Mouse (Mus musculus): ENCODE results near the gene Slc5a5. TPM values are rescaled to one million over a fixed set of nuclear protein-coding genes. Genes with fewer than 3 reads are reported as not detected.
A peak's percentile ranks its signal among the peaks of the same experiment; 100 is the strongest.

Slc5a5 gene
- polyA plus RNA-seq, 1 experiment, result 0.13 TPM

DNA sequence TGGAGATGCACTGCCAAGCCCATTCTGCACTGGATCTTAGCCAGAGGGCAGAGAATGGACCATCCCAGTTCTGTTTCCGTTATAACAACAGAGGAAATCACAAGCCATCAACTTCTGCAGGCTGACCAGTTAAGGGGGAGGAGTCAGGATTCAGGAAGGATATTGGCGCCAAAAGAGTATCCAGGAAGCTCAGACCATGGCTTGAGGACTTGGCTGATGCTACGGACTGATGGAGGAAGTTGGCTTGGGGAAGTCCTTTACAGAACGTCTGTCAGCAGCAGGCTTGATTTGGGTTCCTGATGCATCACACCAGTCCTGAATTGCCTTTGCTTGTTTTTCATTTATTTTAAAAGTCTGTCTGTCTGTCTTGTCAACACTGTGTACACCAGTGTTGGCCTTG, 12.0 kb upstream of the Slc5a5 start:
- Histone ChIP-seq H3K36me3 (replicated peaks; ENCODE audit: low read length) (peaks cover 5% of the 10 kb centered on the region), H3K27me3 (replicated peaks) (no peaks in the 10 kb centered on the region), H3K4me1 (peaks cover 52% of the 10 kb centered on the region), H3K4me3 (replicated peaks) (peak overlapping the region; percentile 71), H3K9me3 (no peaks in the 10 kb centered on the region)
- no peak for TF ChIP-seq FLI1 (IDR thresholded peaks at IDR 0.05; ENCODE audit: low read length)
- TF ChIP-seq GATA1 (IDR thresholded peaks at IDR 0.05; ENCODE audit: borderline replicate concordance, low read length), result no peak

GRCm38 (mm10) chr8:70903582-70903981, 11.0 kb upstream of the Slc5a5 start:
- H3K9me3 ChIP-seq, result no peaks in the 10 kb centered on the region
- TF ChIP-seq GATA1 (IDR thresholded peaks at IDR 0.05; ENCODE audit: borderline replicate concordance, low read length) (no peak), FLI1 (IDR thresholded peaks at IDR 0.05; ENCODE audit: low read length) (no peak)
- H3K27me3 ChIP-seq (replicated peaks), result no peaks in the 10 kb centered on the region
- peaks cover 57% of the 10 kb centered on the region for H3K4me1 ChIP-seq
- H3K36me3 ChIP-seq (replicated peaks; ENCODE audit: low read length), result no peaks in the 10 kb centered on the region
- no peak overlapping the region for H3K4me3 ChIP-seq (replicated peaks)

DNA sequence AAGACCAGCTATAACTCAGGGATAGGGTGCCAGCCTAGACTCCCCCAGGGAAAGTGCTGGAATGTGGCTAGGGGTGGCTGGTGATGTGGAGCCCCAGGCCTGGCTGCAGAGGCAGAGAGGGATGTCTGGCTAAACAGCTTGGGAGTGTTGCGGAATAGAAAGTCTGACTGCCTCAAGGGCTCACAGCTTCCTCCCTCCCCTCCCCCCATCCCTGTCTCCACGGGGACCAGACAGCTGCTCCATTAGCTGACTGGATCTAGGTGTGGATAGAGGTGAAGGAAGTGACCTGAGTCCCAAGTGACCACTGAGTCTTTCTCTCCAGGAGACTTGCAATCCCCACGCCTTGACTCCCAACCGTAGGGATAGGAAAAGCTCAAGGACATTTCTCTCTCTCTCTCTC, 10.6 kb upstream of the Slc5a5 start:
- H3K4me3 ChIP-seq (replicated peaks), result peak overlapping the region; percentile 1
- no peaks in the 10 kb centered on the region for H3K9me3 ChIP-seq
- H3K4me1 ChIP-seq, result peaks cover 62% of the 10 kb centered on the region
- no peaks in the 10 kb centered on the region for H3K27me3 ChIP-seq (replicated peaks)
- H3K36me3 ChIP-seq (replicated peaks; ENCODE audit: low read length), result no peaks in the 10 kb centered on the region
- TF ChIP-seq FLI1 (IDR thresholded peaks at IDR 0.05; ENCODE audit: low read length) (no peak), GATA1 (IDR thresholded peaks at IDR 0.05; ENCODE audit: borderline replicate concordance, low read length) (no peak)

DNA sequence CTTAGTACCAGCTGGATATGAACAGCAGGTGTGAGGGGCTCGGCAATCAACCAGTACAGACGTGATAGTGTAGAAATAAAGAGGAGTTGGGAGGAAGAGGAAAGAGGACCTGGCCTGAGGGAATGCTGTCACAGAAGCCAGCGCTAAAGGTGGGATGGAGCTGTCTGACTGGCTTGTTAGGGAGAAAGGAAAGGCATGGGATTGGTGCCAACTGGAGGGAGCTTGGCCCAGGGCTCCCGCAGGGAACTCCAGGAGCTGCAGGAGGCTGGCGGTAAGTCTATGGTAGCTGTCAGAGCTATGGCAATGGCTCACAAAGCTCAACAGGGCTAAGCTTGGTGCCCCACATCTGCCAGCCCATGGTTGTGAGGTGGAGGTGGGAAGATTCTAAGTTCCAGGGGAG, 9.7 kb upstream of the Slc5a5 start:
- H3K4me1 ChIP-seq, result peaks cover 59% of the 10 kb centered on the region

GRCm38 (mm10) chr8:70900872-70901387, 8.4 kb upstream of the Slc5a5 start:
- no peak overlapping the region for H3K4me3 ChIP-seq (replicated peaks)
- peaks cover 57% of the 10 kb centered on the region for H3K4me1 ChIP-seq
- peaks cover 5% of the 10 kb centered on the region for H3K36me3 ChIP-seq (replicated peaks; ENCODE audit: low read length)
- TF ChIP-seq FLI1 (IDR thresholded peaks at IDR 0.05; ENCODE audit: low read length) (no peak), GATA1 (IDR thresholded peaks at IDR 0.05; ENCODE audit: borderline replicate concordance, low read length) (no peak)
- no peaks in the 10 kb centered on the region for H3K27me3 ChIP-seq (replicated peaks)
- no peaks in the 10 kb centered on the region for H3K9me3 ChIP-seq

More for the DNA sequence above, 9.7 kb upstream of the Slc5a5 start:
- no peak for TF ChIP-seq FLI1 (IDR thresholded peaks at IDR 0.05; ENCODE audit: low read length)
- no peak for TF ChIP-seq GATA1 (IDR thresholded peaks at IDR 0.05; ENCODE audit: borderline replicate concordance, low read length)
- Histone ChIP-seq H3K27me3 (replicated peaks) (no peaks in the 10 kb centered on the region), H3K36me3 (replicated peaks; ENCODE audit: low read length) (no peaks in the 10 kb centered on the region), H3K4me3 (replicated peaks) (no peak overlapping the region), H3K9me3 (no peaks in the 10 kb centered on the region)

- peaks cover 22% of the 10 kb centered on the region for H3K36me3 ChIP-seq (replicated peaks; ENCODE audit: low read length)
- TF ChIP-seq GATA1 (IDR thresholded peaks at IDR 0.05; ENCODE audit: borderline replicate concordance, low read length), result no peak
- TF ChIP-seq FLI1 (IDR thresholded peaks at IDR 0.05; ENCODE audit: low read length), result no peak
- no peaks in the 10 kb centered on the region for H3K9me3 ChIP-seq
- H3K4me3 ChIP-seq (replicated peaks), result no peak overlapping the region
- H3K27me3 ChIP-seq (replicated peaks), result no peaks in the 10 kb centered on the region
- peaks cover 58% of the 10 kb centered on the region for H3K4me1 ChIP-seq
Observed at GRCm38 (mm10) chr8:70899226-70899625, 6.7 kb upstream of the Slc5a5 start.

DNA sequence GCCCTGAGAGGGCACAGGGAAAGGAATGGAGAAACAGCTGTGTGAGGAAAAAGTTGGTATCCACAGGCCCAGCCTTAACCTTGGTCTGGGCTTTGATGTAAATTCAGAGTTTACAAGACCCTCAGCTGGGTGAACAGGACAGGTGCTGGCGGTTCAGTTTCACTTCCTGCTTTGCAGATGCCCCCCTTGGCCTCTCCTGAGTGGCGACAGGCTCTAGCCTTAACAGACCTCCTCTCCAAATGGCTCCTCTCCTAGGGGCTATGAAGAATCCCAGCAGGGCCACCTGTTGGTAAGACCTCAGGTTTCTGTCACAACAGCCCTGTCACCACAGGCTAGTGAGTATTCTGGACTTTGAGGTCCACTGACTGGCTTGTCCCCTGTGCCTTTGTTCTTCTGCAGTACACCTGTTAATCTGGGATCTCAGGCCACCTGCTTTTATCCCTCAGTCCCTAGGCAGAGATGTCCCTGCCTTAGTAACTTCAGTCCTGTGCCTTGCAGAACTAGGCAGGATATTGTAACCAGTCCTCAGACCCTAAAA, 6.2 kb upstream of the Slc5a5 start:
- H3K36me3 ChIP-seq (replicated peaks; ENCODE audit: low read length), result peaks cover 27% of the 10 kb centered on the region
- peaks cover 56% of the 10 kb centered on the region for H3K4me1 ChIP-seq
- no peak for TF ChIP-seq FLI1 (IDR thresholded peaks at IDR 0.05; ENCODE audit: low read length)
- TF ChIP-seq GATA1 (IDR thresholded peaks at IDR 0.05; ENCODE audit: borderline replicate concordance, low read length), result no peak
- H3K9me3 ChIP-seq, result no peaks in the 10 kb centered on the region
- H3K27me3 ChIP-seq (replicated peaks), result no peaks in the 10 kb centered on the region
- peak overlapping the region; percentile 96 for H3K4me3 ChIP-seq (replicated peaks)

GRCm38 (mm10) chr8:70897681-70898413, 5.3 kb upstream of the Slc5a5 start:
- H3K4me1 ChIP-seq, result peaks cover 54% of the 10 kb centered on the region
- no peak for TF ChIP-seq FLI1 (IDR thresholded peaks at IDR 0.05; ENCODE audit: low read length)
- TF ChIP-seq GATA1 (IDR thresholded peaks at IDR 0.05; ENCODE audit: borderline replicate concordance, low read length), result no peak
- peaks cover 2% of the 10 kb centered on the region; the same call in 1 of the 2 replicates for H3K9me3 ChIP-seq
- H3K4me3 ChIP-seq (replicated peaks), result peak overlapping the region; percentile 96
- H3K36me3 ChIP-seq (replicated peaks; ENCODE audit: low read length), result peaks cover 36% of the 10 kb centered on the region
- H3K27me3 ChIP-seq (replicated peaks), result peaks cover 7% of the 10 kb centered on the region

- peak within 1 kb of the TSS; percentile 96 for H3K4me3 ChIP-seq (replicated peaks)
- peaks cover 9% of the 10 kb centered on the region for H3K9me3 ChIP-seq
- H3K4me1 ChIP-seq, result peaks cover 57% of the 10 kb centered on the region
- H3K27me3 ChIP-seq (replicated peaks), result peaks cover 14% of the 10 kb centered on the region
- TF ChIP-seq GATA1 (IDR thresholded peaks at IDR 0.05; ENCODE audit: borderline replicate concordance, low read length) (no peak), FLI1 (IDR thresholded peaks at IDR 0.05; ENCODE audit: low read length) (0 out of 2 replicates have a peak, but pooled peaks have one; percentile 11)
- peaks cover 40% of the 10 kb centered on the region for H3K36me3 ChIP-seq (replicated peaks; ENCODE audit: low read length)
Observed at GRCm38 (mm10) chr8:70897021-70897680, 4.6 kb upstream of the Slc5a5 start, which contains the start of gene Rpl18a. Gene Rpl18a (minus strand): TSS chr8:70897412.
